Mouse (Mus musculus) embryonic fibroblast, embryonic 13.5 days (primary cell): Measurements from ENCODE around the gene Polq.

Source experiments
- CTCF ChIP-seq: IDR thresholded peaks from 2 replicates; pipeline ENCODE4 v1.5.1; 2011; ENCODE audit warnings: mild to moderate bottlenecking, control low read depth, low read length, moderate library complexity, borderline replicate concordance; ENCODE audit not compliant: insufficient read depth
- POLR2A ChIP-seq: IDR thresholded peaks from 2 replicates; pipeline ENCODE4 v1.6.1; 2011; ENCODE audit warnings: low read depth, mild to moderate bottlenecking, control low read depth, low read length, moderate library complexity

- TF ChIP-seq POLR2A (no peak), CTCF (no peak)
Observed at GRCm38 (mm10) chr16:37061261-37061660, 49.7 kb downstream of the Polq start.
